Mouse (Mus musculus): Measurements from ENCODE around the gene Prr5l.
"Not testable (repeated sequence)": the region's sequence is repeated elsewhere in the genome, so short reads cannot be mapped to it uniquely, and the experiment has no call there.

Prr5l gene

DNA sequence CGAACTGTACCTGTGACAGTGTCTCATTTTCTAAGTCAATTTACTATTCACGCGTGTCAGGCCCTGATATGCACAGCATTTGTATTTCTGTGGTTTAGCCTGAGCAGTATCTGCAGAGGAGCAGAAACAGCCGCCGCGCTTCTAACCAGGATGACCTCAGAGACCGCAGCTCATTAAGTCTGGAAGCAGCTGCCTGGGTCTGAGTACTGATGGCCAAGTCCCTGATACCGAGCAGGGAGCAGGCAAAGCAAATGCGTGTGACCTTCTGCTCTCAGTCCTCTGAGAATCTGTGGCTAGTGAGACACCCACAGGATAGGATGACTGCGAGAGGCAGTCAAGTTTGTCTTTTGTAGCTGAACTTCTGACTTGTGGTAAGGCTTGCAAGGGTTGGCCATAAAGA is 120.4 kb downstream of the Prr5l start:
- DNase-seq (ENCODE audit: low spot score) = peak; percentile 10

DNA sequence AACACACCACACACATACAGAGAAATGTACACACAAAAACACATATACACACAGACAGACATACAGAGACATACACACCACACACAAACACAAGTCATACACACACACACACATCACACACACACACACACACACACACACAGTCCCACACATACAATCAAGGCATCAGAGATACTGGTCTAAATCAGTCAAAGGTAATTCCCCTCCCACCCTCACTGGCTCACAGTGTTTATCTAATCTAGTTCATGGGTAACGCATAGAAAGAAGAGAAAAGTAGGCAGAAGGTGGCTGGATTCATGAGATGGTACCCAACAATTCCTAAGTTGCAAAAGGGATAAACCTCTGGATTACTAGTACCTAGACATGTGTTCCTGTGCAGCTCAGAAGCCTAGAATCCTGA is 120.9 kb downstream of the Prr5l start:
- no peak for DNase-seq (ENCODE audit: low spot score)

DNA sequence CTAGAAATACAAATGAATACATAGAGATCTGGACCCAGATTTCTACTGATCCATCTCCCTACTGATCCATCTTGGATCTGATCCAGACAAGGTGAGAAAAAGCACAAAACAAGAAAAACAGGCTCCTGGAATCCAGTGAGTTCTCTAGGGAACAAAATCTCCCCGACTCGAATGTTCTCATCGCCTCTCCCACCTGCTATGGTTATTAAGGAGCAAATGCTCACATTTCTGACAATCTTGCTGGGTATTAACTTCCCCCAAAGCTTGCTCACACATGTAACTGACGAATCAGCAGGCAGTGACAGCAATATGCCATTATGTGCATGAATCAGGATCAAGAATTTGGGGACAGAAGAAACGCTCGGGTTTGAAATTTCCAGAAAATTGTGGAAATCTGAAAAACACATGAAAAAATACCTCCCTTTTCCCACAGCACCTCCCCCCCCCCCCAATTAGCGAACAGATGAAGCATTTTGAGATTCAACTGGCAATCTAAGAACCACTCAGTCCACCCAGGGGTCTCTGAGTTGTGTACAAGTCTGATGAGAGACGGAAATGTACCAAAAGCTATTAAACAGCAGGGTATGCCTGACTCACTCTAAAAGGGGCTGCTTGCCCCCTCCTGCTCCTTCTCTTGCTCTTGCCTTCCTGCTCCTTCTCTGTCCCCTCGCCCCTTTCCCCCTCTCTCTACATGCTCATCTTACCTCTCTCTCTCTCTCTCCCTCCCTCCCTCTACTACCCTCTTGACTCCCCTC is 123.1 kb downstream of the Prr5l start:
- no peak for DNase-seq (ENCODE audit: low spot score)

DNA sequence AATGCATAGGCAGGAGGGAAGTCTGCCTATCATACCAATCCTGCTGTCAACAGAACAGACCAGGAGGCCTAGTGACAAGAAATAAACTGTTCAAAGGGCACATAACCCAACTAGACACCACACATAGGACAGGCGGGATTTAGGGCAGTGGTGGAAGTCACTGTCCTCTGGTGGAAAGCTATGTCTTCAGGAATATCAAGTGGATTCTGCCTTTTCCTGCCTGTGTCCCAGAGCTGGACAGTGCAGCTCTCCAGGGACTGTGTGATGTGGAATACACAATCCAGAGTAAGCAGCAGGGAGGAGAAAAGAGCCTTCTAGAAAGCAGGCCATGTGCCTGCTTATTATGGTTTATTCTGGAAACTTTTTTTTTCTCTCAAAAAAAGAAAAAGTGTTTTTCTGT is 125.0 kb downstream of the Prr5l start:
- no peak for DNase-seq (ENCODE audit: low spot score)

DNA sequence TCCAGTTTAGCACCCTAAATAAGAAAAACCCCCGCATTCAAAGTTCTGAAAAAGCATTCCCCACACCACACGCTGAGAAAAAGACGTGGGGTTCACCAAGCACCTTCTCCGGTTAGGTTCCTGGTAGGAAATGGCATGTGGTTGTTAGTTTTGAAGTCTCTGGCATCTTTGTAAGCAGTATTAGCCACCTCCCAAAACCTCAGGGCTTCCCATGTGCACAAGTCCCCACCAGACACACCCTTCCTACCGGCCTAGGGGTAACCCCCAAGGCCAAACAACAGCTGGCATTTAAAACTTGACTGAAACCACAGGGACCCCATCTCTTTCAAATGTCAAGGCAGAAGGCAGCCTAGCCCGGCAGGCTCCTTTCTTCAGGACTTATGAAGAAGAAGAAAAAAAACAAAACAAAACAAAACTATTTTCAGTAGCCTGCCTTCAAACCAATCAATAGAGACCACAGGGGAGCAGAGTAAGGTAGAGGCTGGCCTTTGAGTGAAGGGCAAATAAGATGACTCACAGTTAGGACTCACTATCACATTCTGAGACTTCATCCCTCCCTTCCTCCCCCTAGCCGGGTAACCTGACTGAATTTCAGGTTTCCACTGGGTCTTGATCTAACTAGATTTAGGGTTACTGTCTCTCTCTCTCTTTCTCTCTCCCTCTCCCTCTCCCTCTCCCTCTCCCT is 126.6 kb downstream of the Prr5l start:
- no peak for DNase-seq (ENCODE audit: low spot score)

DNA sequence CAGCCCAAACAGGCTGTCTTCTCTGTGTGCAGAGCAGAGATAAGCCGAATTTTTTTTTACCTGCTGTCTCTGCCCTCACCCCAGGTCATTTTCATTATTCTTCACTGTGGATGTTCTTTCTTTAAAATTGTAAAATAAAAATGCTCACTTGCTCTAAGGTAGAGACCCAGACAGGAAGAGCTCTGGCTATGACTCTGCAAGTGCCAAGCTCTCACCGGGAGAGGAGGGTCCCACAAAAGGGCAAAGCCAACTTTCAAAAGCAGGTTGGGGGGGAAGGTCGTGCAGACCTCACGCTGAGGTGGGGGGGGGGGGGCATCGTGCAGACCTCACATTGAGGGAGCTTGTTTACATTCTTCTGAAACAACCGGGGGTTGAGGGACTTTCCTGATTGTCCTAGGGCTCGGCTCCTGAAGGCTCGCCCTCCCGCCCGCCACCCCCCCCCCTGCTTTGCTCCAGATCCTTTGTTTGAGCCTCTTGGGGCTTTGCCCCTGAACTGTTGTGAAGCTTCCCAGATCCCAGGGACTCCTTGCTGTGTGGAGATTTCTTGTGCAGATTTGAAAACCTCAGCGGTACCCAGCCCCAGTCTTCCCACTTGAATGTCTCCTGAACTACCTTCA is 127.8 kb downstream of the Prr5l start:
- no peak for DNase-seq (ENCODE audit: low spot score)

DNA sequence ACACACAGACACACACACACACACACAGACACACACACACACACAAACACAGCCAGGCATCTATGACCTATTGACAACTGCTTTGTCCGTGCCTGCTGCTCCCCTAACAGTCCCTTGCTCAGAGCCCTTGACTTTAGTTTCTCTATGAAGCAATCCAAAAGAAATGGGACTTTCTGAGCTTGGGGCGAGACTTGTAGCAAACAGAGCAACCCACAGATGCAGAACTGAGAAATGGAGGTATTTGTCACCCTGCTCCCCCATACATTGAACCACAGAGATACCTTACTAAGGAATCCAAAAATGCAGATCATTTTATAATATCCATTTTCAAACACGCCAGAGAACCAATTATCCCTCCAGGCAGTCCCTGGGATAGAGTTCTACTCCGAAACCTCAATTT is 128.4 kb downstream of the Prr5l start:
- DNase-seq (ENCODE audit: low spot score) = no peak

DNA sequence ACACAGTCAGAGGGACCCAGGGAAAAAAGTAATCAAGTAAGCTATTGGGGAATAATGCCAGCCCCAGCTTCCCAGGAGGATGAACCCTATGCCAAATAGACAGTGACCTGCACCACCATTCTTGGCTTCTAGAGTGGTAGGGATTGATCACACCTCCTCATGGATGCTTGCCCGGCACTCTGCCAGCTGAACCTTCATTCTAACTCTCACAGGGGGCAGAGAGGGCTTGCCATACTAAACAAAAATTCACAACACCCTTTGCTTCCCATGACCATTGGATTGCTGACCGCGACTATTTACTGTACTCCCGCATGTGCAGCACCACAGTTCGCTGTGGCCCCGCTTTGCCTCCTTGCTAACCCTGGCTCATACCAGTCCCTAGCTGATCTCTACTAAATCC is 129.8 kb downstream of the Prr5l start:
- DNase-seq (ENCODE audit: low spot score) = no peak

DNA sequence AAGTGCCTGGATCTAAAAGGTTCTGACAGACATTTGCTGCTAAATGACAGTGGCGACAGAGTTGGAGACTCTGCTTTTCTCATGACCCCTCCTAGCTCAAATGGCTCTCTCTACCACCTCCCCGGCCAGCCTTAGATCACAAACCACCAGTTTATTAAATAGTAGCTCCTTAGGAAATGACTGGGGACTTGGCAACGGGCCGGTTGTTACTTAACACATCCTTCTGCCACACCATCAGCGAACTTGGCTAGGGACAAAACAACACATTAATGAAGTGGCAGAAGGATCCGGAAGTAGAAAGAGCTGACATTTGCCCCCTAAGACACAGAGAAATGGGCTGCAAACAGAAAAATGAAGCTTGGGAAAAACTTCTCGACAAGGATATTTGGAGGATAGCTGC is 130.4 kb downstream of the Prr5l start:
- no peak for DNase-seq (ENCODE audit: low spot score)

DNA sequence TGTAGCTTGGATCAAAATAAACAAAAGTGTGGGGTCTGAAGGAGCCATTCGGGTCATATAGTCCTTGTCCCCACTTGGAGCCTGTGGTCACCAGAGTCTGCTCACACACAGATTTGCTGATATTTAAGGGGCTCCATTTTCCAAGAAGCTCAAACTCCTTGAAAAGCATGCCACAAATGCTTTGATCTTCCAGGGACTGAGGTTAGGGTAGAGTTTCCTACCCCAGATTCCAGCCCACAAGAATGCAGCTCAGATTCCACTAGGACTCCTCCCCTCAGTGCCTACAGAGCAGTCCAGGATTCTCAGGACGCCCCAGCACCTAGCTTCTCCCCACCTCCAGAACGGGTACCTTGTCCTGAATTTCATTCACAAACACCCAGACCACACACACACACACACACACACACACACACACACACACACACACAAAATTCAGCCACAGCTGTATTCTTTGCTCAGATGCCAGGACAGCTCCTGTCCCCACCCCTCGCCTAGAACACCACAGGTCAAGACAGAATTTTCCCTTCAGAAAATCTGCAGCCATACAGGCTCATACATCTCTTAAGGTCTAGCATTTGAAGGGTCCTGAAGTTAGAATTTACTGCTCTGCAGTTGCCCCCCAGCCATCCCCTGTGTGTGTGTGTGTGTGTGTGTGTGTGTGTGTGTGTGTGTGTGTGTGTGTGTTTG is 131.4 kb downstream of the Prr5l start:
- DNase-seq (ENCODE audit: low spot score) = no peak

DNA sequence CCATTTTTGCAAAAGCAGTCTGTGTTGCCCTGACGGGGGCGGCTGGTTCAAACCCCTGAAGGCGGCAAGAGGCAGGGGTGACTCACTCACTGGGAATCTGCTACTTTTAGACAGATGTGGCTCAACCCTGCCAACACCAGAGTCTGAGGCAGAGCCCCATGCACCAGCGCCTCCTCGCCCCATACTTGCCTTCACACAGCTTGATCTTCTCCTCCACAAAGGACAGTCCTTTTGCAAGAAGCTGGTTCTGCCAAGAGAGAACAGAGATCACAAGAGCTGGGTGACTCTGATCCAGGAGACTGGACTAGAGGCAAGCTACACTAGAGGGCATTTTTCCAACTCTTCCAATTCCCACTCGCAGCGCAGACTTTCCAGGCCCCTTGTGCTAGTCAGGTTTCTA is 136.3 kb downstream of the Prr5l start:
- no peak for DNase-seq (ENCODE audit: low spot score)

DNA sequence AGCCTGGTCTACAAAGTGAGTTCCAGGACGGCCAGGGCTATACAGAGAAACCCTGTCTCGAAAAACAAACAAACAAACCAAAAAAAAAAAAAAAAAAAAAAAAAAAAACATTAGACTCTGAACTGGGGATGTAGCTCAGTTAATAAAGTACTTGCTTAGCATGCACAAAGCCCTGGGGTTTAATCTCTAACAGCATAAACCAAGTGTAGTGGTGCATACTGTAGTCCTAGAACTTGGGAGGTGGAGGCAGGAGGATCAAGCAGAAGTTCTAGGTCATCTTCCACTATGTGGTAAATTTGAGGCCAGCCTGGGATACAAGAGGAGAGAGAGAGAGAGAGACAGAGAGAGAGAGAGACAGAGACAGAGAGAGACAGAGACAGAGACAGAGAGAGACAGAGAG is 137.2 kb downstream of the Prr5l start:
- DNase-seq (ENCODE audit: low spot score) = not testable (repeated sequence)

DNA sequence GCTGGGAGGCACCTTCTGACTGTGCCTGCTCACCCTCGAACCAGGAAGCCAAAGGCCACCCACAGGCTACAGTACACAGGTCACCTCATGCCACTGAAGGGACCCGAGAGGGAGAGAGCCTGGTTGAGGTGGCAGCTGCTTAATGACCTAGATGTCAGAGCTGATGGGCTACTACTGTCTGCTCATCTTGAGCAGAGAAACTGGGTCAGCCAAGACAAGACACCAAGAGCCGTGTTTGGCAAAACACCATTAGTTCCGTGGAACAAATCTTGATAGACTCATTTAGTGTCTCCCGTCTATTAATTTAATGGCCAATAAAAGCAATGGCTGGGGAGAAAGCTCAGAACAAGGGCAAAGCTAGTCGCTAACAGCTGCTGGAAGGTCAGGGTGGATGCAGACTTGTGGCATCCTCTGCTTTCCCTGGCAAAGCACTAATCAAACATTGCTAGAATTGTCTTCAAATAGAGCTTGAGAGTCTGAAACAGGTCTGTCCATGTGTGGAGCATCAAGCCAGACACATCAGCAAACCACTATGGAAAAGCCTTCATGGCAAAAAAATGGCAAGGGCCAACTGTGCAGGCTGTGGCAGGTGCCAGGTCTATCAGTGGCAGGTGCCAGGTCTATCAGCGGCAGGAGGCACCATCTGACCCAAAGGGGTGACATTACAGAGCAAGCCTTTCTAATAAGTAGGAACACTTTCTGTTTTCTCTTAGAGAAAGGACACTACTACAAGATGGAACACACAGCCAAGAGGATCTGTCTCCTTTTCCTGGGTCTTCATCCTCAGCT is 140.6 kb downstream of the Prr5l start:
- no peak for DNase-seq (ENCODE audit: low spot score)

DNA sequence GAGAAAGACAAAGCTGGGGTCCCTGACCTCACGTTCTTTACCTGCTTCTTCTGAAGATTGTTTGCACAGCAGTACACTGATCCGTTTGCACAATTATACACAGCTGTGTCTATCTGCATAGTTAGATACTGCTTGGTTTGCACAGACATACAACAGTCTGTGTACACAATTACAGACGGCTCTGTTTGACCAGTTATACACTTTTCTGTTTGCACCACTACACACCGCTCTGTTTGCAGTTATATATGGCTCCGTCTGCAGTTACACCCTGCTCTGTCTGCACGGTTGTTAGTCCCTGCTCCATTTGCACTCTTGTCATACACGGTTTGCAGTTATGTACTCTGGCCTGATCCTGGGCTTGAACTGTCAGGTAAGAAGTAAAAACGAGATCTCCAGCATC is 141.2 kb downstream of the Prr5l start:
- no peak for DNase-seq (ENCODE audit: low spot score)

DNA sequence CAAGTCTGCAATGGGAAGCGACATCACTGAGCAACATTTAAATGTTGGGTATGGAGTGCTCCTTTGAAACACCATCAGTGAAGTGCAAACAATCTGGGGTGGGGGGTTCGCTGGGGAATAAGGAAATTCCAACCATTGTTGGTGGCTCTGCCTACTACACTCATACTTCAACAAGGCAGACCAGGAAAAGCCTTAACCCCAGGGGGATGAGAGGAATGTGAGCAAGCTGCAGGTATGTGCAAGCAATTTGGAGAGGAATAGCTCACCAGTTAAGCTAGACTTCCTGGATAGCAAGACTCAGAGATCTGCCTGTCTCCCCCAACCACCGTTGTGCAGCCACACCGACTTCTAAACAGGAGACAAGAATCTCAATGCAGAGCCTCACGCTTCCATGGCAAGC is 142.9 kb downstream of the Prr5l start:
- no peak for DNase-seq (ENCODE audit: low spot score)

DNA sequence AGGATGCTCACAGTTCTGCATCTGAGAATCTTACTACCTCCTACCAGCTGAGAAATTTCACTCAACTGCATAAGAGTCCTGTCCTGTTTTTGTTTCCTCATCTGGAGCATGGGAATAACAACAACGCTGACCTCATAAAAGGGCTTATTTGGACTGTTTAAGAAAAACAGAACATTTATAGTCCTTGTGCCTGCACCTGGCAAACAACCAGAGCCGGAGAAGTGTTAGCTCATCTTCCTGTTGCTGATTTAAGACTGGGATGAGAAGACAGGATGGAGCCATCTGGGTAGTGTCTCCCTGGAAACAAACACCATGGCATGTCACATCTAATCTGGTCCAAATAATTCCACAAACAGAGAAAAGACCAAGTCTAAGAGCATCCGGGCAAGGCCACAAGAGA is 149.3 kb downstream of the Prr5l start:
- DNase-seq (ENCODE audit: low spot score) = no peak

DNA sequence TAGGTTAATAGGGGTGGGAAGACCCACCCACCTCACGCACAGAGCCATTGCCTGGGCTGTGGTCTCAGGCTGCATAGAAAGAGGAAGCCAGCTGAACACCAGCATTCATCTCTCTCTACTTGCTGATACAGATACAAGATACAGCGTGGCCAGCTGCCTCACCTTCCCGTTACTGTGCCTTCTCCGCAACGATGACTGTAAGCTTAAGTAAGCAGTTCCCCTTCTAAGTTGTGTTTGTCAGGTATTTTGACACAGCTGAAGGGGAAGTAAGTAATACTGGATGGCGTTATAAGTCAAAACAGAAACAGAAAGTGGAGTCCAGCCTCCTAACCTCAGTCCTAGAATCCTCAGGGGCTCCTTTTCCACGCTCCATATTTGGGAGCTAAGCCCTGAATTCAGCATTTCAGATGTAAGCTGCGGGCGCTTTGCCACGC is 150.0 kb downstream of the Prr5l start:
- DNase-seq (ENCODE audit: low spot score) = no peak

DNA sequence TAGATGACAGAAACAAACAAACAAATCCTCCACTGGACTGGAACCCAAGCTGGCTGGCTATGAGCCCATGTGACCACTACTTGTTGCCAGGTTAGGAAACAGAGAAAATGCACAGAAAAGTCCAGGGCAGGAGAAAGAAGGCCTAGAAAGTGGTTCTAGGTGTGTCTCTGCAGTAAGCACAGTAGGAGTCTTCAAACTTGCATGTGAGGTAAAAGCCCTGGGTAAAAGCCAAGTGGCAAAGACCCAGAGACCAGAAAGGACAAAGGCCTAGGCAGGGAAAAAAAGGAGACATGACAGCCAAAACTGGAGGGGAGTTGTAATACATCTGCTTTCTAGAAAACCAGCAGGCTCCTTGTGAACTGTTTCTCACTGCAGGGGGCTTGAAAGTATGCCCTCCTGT is 151.9 kb downstream of the Prr5l start:
- DNase-seq (ENCODE audit: low spot score) = no peak

DNA sequence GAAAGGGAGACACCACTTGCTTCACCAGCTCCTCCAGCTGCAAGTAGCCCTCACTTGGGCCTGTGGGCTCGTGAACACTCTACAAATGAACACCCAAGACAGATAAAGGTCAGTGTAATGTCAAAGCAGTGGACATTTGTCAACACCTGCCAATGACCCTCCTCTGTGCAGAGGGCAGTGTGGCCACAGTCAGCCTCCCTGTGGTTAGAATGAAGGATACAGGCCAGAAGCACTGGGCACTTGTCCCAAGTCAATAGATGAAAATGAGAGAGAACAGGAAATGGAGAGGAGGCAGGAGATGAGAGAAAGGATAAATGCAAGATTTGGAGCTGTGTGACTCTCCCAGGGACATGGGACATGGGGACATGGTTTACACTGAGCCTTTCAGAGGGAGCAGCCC is 153.4 kb downstream of the Prr5l start:
- DNase-seq (ENCODE audit: low spot score) = no peak

DNA sequence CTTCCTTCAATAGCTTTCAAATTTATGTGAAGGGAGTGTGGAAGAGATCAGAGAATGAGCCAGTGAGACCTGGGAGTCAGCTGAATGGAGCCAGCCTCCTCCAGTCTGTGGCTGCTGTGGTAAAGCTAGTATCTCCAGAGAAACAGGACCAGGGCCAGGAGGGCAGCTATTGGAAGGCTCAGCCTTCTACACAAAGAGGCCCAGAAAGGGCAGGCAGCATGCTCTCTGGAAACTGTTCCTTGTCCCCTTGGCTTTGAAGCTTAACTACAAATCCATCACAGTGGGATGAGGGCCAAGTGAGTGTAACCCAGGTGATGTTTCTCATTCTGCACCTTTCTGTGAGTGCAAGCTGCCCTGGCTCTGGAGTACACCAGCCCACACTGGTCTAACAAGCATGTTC is 155.0 kb downstream of the Prr5l start:
- DNase-seq (ENCODE audit: low spot score) = peak; percentile 14

DNA sequence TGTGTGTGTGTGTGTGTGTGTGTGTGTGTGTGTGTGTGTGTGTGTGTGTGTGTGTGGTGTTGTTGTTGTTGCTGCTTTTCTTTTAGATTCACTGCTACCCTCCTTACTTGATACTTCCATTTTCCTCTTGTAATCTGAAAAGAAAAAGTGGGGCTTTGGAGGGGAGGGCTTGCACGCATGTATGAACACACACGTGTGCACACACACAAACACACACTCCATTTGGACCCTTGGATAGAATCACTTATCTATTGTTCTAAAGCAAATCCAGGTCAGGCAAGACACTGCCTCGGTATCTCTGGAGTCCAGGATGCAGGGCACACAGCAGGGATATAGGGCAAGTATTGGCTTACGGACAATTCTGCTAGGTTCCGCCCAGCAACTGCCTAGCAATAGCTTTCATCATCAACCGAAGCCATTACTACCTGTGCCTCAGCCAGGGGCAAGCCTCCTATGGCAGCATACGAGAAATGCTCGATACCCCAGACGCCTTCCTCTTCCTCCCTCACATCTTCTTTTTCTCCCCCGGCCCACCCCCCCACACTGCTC is 159.4 kb downstream of the Prr5l start:
- no peak for DNase-seq (ENCODE audit: low spot score)
